Mouse (Mus musculus): ENCODE results near the gene Asxl1. TPM values are rescaled to one million over a fixed set of nuclear protein-coding genes. Genes with fewer than 3 reads are reported as not detected.
"Not testable (repeated sequence)": the region's sequence is repeated elsewhere in the genome, so short reads cannot be mapped to it uniquely, and the experiment has no call there.

Asxl1 gene
- polyA plus RNA-seq, 1 experiment, result 15.3 TPM

DNA sequence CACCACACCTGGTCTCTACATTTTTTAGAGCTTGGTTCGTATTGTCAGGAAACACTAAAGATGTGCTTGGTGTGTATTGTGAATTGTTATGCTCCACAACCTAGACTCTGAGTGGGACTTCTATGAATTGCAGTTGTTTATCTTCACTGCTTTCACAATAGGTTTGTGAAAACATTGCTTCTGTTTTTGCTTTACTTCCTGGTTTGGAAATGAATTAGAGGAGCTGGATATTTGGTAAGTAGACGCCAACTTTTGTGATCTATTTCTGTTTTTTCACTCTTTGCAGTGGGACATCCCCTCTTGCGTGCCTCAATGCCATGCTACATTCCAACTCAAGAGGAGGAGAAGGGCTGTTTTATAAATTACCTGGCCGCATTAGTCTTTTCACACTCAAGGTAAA lies 11.2 kb downstream of the Asxl1 start:
- no peak for DNase-seq
- Histone ChIP-seq H3K4me3 (replicated peaks; ENCODE audit: extremely low read depth, low read depth, low read length) (no peak overlapping the region), H3K4me1 (ENCODE audit: control insufficient read depth, insufficient read depth, low read length) (peaks cover 2% of the 10 kb centered on the region; the same call in 1 of the 2 replicates)
- TF ChIP-seq POLR2A (IDR thresholded peaks at IDR 0.05; ENCODE audit: borderline replicate concordance, extremely low read depth, low read depth, low read length) (no peak), CTCF (IDR thresholded peaks at IDR 0.05; ENCODE audit: insufficient read depth, low read length) (no peak)
- 58% methylated on average over 4 of the region's 4 CpGs for WGBS

DNA sequence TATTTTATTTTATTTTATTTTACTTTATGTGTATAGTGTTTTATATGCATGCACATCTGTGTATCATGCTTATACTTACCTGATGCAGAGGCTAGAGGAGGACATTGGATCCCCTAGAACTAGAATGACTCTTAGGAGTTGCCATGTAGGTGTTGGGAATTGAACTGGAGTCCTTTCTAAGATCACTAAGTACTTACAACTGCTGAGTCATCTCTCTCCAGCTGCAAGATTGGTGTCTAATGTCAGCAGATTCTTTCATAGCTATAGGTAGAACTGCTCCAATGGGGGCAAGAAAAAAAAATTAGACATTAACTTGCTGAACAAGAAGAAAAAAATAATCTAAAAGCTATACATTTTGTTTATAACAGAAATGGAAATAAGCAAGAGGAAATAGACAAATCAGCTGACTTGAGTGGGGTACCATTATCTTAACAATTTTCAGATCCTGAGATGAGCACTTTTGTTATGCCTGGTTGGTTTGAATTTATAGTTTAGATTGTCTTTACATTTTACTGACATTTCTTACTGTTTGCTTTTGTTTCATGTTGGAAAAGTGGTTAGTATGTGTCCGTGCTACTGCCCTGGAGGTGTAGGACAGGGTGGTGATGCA lies 15.6 kb downstream of the Asxl1 start:
- TF ChIP-seq POLR2A (IDR thresholded peaks at IDR 0.05; ENCODE audit: borderline replicate concordance, extremely low read depth, low read depth, low read length) (no peak), CTCF (IDR thresholded peaks at IDR 0.05; ENCODE audit: insufficient read depth, low read length) (no peak)
- WGBS, result 91% methylated on average over 1 of the region's 1 CpGs
- DNase-seq, result no peak

DNA sequence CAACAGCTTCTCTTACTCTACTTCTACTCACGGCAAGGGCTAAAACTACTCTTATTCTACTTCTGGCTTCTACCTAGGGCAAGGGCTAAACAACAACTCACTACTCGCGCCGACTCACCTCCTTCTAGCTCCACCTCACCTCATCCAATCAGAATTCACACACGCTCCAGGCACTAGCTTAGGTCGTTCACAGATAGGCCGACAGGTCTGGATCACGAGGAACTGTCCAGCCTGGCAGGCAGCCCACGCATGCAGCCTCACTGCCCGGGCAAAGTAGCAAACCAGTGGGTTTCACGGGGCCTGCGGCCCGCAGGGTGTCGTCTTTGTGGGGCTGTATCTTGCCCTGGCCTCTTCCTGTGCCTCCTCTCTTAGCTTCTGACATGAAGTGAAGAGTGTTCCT lies 18.9 kb downstream of the Asxl1 start:
- H3K4me1 ChIP-seq (ENCODE audit: control insufficient read depth, insufficient read depth, low read length); H3K4me3 ChIP-seq (replicated peaks; ENCODE audit: extremely low read depth, low read depth, low read length); DNase-seq: not testable (repeated sequence)
- WGBS, result 85% methylated on average over 14 of the region's 14 CpGs

More for the DNA sequence above, 15.6 kb downstream of the Asxl1 start:
- H3K4me3 ChIP-seq (replicated peaks; ENCODE audit: extremely low read depth, low read depth, low read length), result no peak overlapping the region
- H3K4me1 ChIP-seq (ENCODE audit: control insufficient read depth, insufficient read depth, low read length), result peaks cover 2% of the 10 kb centered on the region; the same call in 1 of the 2 replicates

GRCm38 (mm10) chr2:153370871-153371270 lies 25.2 kb downstream of the Asxl1 start:
- no peak for DNase-seq
- peaks cover 4% of the 10 kb centered on the region for H3K4me1 ChIP-seq (ENCODE audit: control insufficient read depth, insufficient read depth, low read length)
- TF ChIP-seq POLR2A (IDR thresholded peaks at IDR 0.05; ENCODE audit: borderline replicate concordance, extremely low read depth, low read depth, low read length), result no peak
- TF ChIP-seq CTCF (IDR thresholded peaks at IDR 0.05; ENCODE audit: insufficient read depth, low read length), result no peak
- H3K4me3 ChIP-seq (replicated peaks; ENCODE audit: extremely low read depth, low read depth, low read length), result no peak overlapping the region

DNA sequence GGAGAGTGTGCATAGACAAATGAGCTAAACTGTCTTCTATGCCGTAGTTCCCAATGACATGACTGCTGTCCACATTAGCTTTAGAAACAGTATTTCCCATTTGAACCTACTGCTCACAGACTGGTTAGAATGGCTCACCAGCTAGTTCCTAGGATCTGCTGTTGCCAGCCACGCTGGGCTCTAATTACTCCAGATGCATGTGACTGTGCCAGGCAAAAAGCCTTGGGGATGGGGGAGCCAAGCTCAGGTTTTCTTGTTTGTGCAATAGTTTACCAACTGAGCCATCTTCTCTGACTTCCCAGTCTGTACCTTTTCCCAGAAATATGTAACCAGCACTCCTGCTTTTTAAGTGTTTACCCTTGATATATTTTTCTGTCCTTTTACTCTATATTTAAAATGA lies 29.8 kb downstream of the Asxl1 start:
- no peak for DNase-seq
- TF ChIP-seq CTCF (IDR thresholded peaks at IDR 0.05; ENCODE audit: insufficient read depth, low read length) (no peak), POLR2A (IDR thresholded peaks at IDR 0.05; ENCODE audit: borderline replicate concordance, extremely low read depth, low read depth, low read length) (no peak)
- 57% methylated on average over 2 of the region's 2 CpGs for WGBS
- peaks cover 4% of the 10 kb centered on the region for H3K4me1 ChIP-seq (ENCODE audit: control insufficient read depth, insufficient read depth, low read length)
- H3K4me3 ChIP-seq (replicated peaks; ENCODE audit: extremely low read depth, low read depth, low read length), result no peak overlapping the region

GRCm38 (mm10) chr2:153380479-153380878 lies 34.9 kb downstream of the Asxl1 start:
- no peak for DNase-seq
- 76% methylated on average over 1 of the region's 1 CpGs for WGBS
- Histone ChIP-seq H3K4me1 (ENCODE audit: control insufficient read depth, insufficient read depth, low read length) (peaks cover 4% of the 10 kb centered on the region; the same call in 1 of the 2 replicates), H3K4me3 (replicated peaks; ENCODE audit: extremely low read depth, low read depth, low read length) (no peak overlapping the region)
- TF ChIP-seq CTCF (IDR thresholded peaks at IDR 0.05; ENCODE audit: insufficient read depth, low read length), result no peak
- TF ChIP-seq POLR2A (IDR thresholded peaks at IDR 0.05; ENCODE audit: borderline replicate concordance, extremely low read depth, low read depth, low read length), result no peak

- H3K4me1 ChIP-seq (ENCODE audit: control insufficient read depth, insufficient read depth, low read length), result no peaks in the 10 kb centered on the region; the same call in 1 of the 2 replicates
- no peak overlapping the region for H3K4me3 ChIP-seq (replicated peaks; ENCODE audit: extremely low read depth, low read depth, low read length)
- no peak for DNase-seq
- 92% methylated on average over 2 of the region's 2 CpGs for WGBS
- TF ChIP-seq CTCF (IDR thresholded peaks at IDR 0.05; ENCODE audit: insufficient read depth, low read length) (no peak), POLR2A (IDR thresholded peaks at IDR 0.05; ENCODE audit: borderline replicate concordance, extremely low read depth, low read depth, low read length) (no peak)
These were observed 44.2 kb downstream of the Asxl1 start for GRCm38 (mm10) chr2:153389831-153390230.

- TF ChIP-seq CTCF (IDR thresholded peaks at IDR 0.05; ENCODE audit: insufficient read depth, low read length), result no peak
- TF ChIP-seq POLR2A (IDR thresholded peaks at IDR 0.05; ENCODE audit: borderline replicate concordance, extremely low read depth, low read depth, low read length), result no peak
- Histone ChIP-seq H3K4me1 (ENCODE audit: control insufficient read depth, insufficient read depth, low read length) (no peaks in the 10 kb centered on the region), H3K4me3 (replicated peaks; ENCODE audit: extremely low read depth, low read depth, low read length) (no peak overlapping the region)
- no peak for DNase-seq
- WGBS, result 72% methylated on average over 10 of the region's 10 CpGs
These were observed 47.4 kb downstream of the Asxl1 start for GRCm38 (mm10) chr2:153393045-153393444.

DNA sequence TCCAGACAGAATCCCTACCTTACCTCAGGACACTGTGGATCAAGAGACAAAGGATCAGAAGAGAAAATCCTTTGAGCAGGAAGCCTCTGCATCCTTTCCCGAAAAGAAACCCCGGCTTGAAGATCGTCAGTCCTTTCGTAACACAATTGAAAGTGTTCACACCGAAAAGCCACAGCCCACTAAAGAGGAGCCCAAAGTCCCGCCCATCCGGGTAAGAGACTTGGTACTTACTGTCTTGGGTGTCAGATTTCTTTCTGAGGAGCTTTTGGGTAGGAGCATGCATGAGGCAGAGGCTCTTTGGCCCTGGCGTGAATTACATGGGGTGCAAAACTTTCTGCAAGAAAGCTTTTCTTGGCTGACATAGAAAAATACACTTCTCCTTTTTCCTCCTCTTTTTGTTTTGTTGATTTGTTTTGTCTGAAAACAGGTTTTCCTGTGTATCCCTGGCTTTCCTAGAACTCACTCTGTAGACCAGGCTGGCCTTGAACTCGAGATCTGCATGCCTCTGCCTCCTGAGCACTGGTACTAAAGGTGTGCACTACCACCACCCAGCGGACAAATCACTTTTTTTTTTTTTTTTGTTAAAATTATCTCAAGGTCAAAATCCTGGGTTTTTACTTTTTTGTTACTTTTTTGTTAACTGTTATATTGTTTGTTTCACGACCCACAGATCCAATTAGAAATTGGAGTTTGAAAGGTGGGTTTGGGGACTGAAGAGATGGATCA lies 52.3 kb downstream of the Asxl1 start:
- 85% methylated on average over 11 of the region's 11 CpGs for WGBS
- Histone ChIP-seq H3K4me3 (replicated peaks; ENCODE audit: extremely low read depth, low read depth, low read length) (no peak overlapping the region), H3K4me1 (ENCODE audit: control insufficient read depth, insufficient read depth, low read length) (no peaks in the 10 kb centered on the region)
- TF ChIP-seq POLR2A (IDR thresholded peaks at IDR 0.05; ENCODE audit: borderline replicate concordance, extremely low read depth, low read depth, low read length) (no peak), CTCF (IDR thresholded peaks at IDR 0.05; ENCODE audit: insufficient read depth, low read length) (no peak)
- DNase-seq, result no peak

DNA sequence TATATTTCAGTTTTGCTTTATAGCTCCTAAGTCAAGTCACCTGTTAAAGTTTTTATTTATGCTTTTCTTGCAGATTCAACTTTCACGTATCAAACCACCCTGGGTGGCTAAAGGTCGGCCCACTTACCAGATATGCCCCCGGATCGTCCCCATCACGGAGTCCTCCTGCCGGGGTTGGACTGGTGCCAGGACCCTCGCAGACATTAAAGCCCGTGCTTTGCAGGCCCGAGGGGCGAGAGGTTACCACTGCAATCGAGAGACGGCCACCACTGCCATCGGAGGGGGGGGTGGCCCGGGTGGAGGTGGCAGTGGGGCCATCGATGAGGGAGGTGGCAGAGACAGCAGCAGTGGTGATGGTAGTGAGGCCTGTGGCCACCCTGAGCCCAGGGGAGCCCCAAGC lies 53.5 kb downstream of the Asxl1 start:
- WGBS, result 79% methylated on average over 15 of the region's 15 CpGs
- Histone ChIP-seq H3K4me3 (replicated peaks; ENCODE audit: extremely low read depth, low read depth, low read length) (no peak overlapping the region), H3K4me1 (ENCODE audit: control insufficient read depth, insufficient read depth, low read length) (no peaks in the 10 kb centered on the region)
- DNase-seq, result no peak
- TF ChIP-seq POLR2A (IDR thresholded peaks at IDR 0.05; ENCODE audit: borderline replicate concordance, extremely low read depth, low read depth, low read length), result no peak
- no peak for TF ChIP-seq CTCF (IDR thresholded peaks at IDR 0.05; ENCODE audit: insufficient read depth, low read length)
